Mouse (Mus musculus): ENCODE measurements at regions not wholly inside any gene's neighbourhood (a gene's known extent, or its start where the extent isn't known, plus 50 kb on each side); places are given as distances from the start of the nearest gene placed in this dataset.

- H3K27ac ChIP-seq (ENCODE audit: low read length) = no peak overlapping the region
- no peak overlapping the region for H3K4me3 ChIP-seq (ENCODE audit: low read depth, low read length)
- no peaks in the 10 kb centered on the region for H3K4me1 ChIP-seq (ENCODE audit: control insufficient read depth, insufficient read depth, low read length)
- H3K9ac ChIP-seq (replicated peaks; ENCODE audit: low read depth, low read length) = no peak overlapping the region
- H3K36me3 ChIP-seq (ENCODE audit: control insufficient read depth, insufficient read depth, low read length) = no peaks in the 10 kb centered on the region
- no peaks in the 10 kb centered on the region for H3K9me3 ChIP-seq (ENCODE audit: control insufficient read depth, low read depth, low read length)
- H3K27me3 ChIP-seq (ENCODE audit: control insufficient read depth, insufficient read depth, low read length) = no peaks in the 10 kb centered on the region
- H3K4me2 ChIP-seq (replicated peaks; ENCODE audit: low read depth, low read length) = no peak overlapping the region
- ATAC-seq (ENCODE audit: insufficient number of reproducible peaks, insufficient read depth, low FRiP score, low read depth) = no peak
- 63% methylated on average over 3 of the region's 3 CpGs for WGBS
These were observed 353.1 kb upstream of the Mmadhc start for GRCm38 (mm10) chr2:50649656-50650055.

DNA sequence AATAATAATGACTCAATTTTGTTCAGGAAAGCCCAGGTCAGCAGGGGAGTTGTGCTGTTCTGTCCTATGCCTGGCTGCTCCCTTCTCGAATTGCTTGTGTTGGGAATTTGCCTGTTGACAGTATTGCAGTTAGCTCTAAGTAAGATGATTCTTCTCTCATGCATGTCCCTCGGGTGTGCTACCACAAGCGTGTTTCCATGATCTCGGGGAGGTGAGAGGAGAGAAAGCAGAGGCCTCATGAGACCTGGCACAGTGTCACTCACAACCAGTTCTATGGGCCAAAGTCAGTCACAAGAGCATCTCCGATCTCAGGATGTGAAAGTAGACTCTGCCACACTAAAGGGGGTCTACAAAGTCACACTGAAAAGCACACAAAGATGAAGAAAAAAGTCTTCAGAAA, 346.6 kb upstream of the Mmadhc start:
- Histone ChIP-seq H3K36me3 (ENCODE audit: control insufficient read depth, insufficient read depth, low read length) (no peaks in the 10 kb centered on the region), H3K27ac (ENCODE audit: low read length) (no peak overlapping the region), H3K4me1 (ENCODE audit: control insufficient read depth, insufficient read depth, low read length) (no peaks in the 10 kb centered on the region), H3K4me2 (replicated peaks; ENCODE audit: low read depth, low read length) (no peak overlapping the region), H3K27me3 (ENCODE audit: control insufficient read depth, insufficient read depth, low read length) (no peaks in the 10 kb centered on the region), H3K9me3 (ENCODE audit: control insufficient read depth, low read depth, low read length) (no peaks in the 10 kb centered on the region), H3K9ac (replicated peaks; ENCODE audit: low read depth, low read length) (no peak overlapping the region), H3K4me3 (ENCODE audit: low read depth, low read length) (no peak overlapping the region)
- no peak for ATAC-seq (ENCODE audit: insufficient number of reproducible peaks, insufficient read depth, low FRiP score, low read depth)
- WGBS = 88% methylated on average over 5 of the region's 5 CpGs

DNA sequence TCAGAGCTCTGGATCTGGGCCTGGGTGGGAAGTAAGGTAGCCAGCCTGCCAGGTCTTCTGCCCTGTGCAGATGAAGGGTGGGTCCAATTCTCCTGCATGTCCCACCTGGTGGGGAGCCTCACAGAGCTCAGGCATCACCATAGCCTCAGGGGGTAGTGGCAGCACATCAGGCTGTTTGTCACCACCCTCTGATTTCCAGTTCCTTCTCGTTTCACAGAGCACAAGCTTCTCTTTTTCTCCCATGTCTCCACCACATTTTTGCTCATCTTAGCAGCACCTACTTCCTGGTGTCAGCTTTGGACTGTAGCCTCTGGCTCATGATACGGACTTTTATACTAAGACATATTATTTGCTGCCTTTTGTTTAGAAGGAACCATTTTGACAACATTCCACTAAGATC, 345.6 kb upstream of the Mmadhc start:
- no peak for ATAC-seq (ENCODE audit: insufficient number of reproducible peaks, insufficient read depth, low FRiP score, low read depth)
- Histone ChIP-seq H3K9me3 (ENCODE audit: control insufficient read depth, low read depth, low read length) (no peaks in the 10 kb centered on the region), H3K9ac (replicated peaks; ENCODE audit: low read depth, low read length) (no peak overlapping the region), H3K4me1 (ENCODE audit: control insufficient read depth, insufficient read depth, low read length) (no peaks in the 10 kb centered on the region), H3K27me3 (ENCODE audit: control insufficient read depth, insufficient read depth, low read length) (no peaks in the 10 kb centered on the region), H3K4me3 (ENCODE audit: low read depth, low read length) (no peak overlapping the region), H3K36me3 (ENCODE audit: control insufficient read depth, insufficient read depth, low read length) (no peaks in the 10 kb centered on the region), H3K4me2 (replicated peaks; ENCODE audit: low read depth, low read length) (no peak overlapping the region), H3K27ac (ENCODE audit: low read length) (no peak overlapping the region)
- 68% methylated on average over 2 of the region's 2 CpGs for WGBS

GRCm38 (mm10) chr2:50635896-50636295, 339.3 kb upstream of the Mmadhc start:
- Histone ChIP-seq H3K9me3 (ENCODE audit: control insufficient read depth, low read depth, low read length) (no peaks in the 10 kb centered on the region), H3K4me3 (ENCODE audit: low read depth, low read length) (no peak overlapping the region), H3K4me1 (ENCODE audit: control insufficient read depth, insufficient read depth, low read length) (no peaks in the 10 kb centered on the region), H3K4me2 (replicated peaks; ENCODE audit: low read depth, low read length) (no peak overlapping the region), H3K36me3 (ENCODE audit: control insufficient read depth, insufficient read depth, low read length) (no peaks in the 10 kb centered on the region), H3K27ac (ENCODE audit: low read length) (no peak overlapping the region), H3K9ac (replicated peaks; ENCODE audit: low read depth, low read length) (no peak overlapping the region), H3K27me3 (ENCODE audit: control insufficient read depth, insufficient read depth, low read length) (no peaks in the 10 kb centered on the region)
- no peak for ATAC-seq (ENCODE audit: insufficient number of reproducible peaks, insufficient read depth, low FRiP score, low read depth)
- WGBS = 77% methylated on average over 2 of the region's 2 CpGs

DNA sequence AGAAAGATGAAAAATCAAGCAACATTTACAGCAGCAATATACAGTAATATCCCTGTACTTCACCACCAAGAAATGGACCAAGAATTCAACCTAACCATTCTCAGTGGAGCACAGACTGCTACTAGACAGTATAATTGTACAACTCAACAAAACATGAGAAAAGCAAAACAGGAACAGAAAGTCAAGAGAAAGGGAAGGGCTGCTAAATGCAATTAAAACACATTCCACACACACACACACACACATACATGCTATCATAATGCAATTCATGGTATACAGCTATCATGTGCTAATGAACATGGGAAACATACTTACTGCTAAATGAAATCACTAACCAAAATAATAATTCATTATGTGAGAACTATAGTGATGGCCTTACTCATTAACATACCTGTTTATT, 335.2 kb upstream of the Mmadhc start:
- H3K4me1 ChIP-seq (ENCODE audit: control insufficient read depth, insufficient read depth, low read length) = no peaks in the 10 kb centered on the region
- H3K27ac ChIP-seq (ENCODE audit: low read length) = no peak overlapping the region
- no peaks in the 10 kb centered on the region for H3K27me3 ChIP-seq (ENCODE audit: control insufficient read depth, insufficient read depth, low read length)
- no peaks in the 10 kb centered on the region for H3K9me3 ChIP-seq (ENCODE audit: control insufficient read depth, low read depth, low read length)
- no peaks in the 10 kb centered on the region for H3K36me3 ChIP-seq (ENCODE audit: control insufficient read depth, insufficient read depth, low read length)
- no peak overlapping the region for H3K4me2 ChIP-seq (replicated peaks; ENCODE audit: low read depth, low read length)
- ATAC-seq (ENCODE audit: insufficient number of reproducible peaks, insufficient read depth, low FRiP score, low read depth) = no peak
- H3K4me3 ChIP-seq (ENCODE audit: low read depth, low read length) = no peak overlapping the region
- H3K9ac ChIP-seq (replicated peaks; ENCODE audit: low read depth, low read length) = no peak overlapping the region

DNA sequence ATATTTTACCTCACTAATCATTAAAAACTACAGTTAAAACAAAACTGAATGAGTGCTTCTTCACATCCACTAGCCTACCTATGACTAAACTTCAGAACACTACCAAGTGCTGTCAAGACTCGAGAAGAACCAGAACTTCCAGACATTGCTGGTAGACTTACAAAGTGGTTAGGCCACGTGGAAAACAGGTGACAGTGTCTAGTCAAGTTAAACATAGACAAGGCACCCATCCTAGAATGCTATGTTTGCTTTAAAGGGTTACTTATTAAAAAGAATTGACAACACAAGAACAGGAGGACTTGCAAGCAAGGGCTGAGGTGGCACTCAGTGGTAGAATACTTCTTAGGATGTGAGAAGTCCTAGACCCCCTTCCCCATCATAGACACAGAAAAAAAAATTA, 330.9 kb upstream of the Mmadhc start:
- Histone ChIP-seq H3K4me2 (replicated peaks; ENCODE audit: low read depth, low read length) (no peak overlapping the region), H3K27ac (ENCODE audit: low read length) (no peak overlapping the region), H3K9ac (replicated peaks; ENCODE audit: low read depth, low read length) (no peak overlapping the region), H3K9me3 (ENCODE audit: control insufficient read depth, low read depth, low read length) (no peaks in the 10 kb centered on the region), H3K4me1 (ENCODE audit: control insufficient read depth, insufficient read depth, low read length) (0 out of 2 replicates have a peak, but pooled peaks cover 3% of the 10 kb centered on the region), H3K27me3 (ENCODE audit: control insufficient read depth, insufficient read depth, low read length) (no peaks in the 10 kb centered on the region), H3K36me3 (ENCODE audit: control insufficient read depth, insufficient read depth, low read length) (no peaks in the 10 kb centered on the region), H3K4me3 (ENCODE audit: low read depth, low read length) (no peak overlapping the region)
- ATAC-seq (ENCODE audit: insufficient number of reproducible peaks, insufficient read depth, low FRiP score, low read depth) = no peak
- WGBS = 57% methylated on average over 2 of the region's 2 CpGs

DNA sequence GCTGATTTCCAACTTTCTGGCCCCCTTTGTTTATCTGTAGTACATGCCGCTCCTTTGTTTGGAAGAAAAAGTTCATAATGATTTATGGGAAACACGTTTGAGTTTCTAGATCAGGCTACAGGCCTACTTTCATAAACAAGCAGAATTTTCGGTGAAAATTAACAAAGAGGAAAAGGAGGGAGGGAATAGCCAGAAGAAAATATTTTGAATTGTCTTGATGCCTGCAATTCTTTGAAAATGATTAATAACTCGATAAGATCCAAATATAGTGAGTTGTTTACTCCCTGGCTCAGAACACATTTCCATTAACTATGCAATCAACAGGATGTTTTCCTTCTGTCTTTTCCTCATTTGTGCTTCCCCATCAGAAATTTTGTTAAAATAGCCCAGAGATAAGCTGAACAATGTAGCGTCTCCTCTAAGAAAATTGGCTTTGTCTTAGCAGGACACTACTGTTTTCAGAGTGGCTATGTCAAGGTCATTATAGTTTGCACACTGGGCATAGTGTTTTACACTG, 328.7 kb upstream of the Mmadhc start:
- Histone ChIP-seq H3K4me2 (replicated peaks; ENCODE audit: low read depth, low read length) (no peak overlapping the region), H3K27me3 (ENCODE audit: control insufficient read depth, insufficient read depth, low read length) (no peaks in the 10 kb centered on the region), H3K4me1 (ENCODE audit: control insufficient read depth, insufficient read depth, low read length) (0 out of 2 replicates have a peak, but pooled peaks cover 3% of the 10 kb centered on the region), H3K9me3 (ENCODE audit: control insufficient read depth, low read depth, low read length) (no peaks in the 10 kb centered on the region), H3K36me3 (ENCODE audit: control insufficient read depth, insufficient read depth, low read length) (no peaks in the 10 kb centered on the region), H3K4me3 (ENCODE audit: low read depth, low read length) (no peak overlapping the region), H3K9ac (replicated peaks; ENCODE audit: low read depth, low read length) (no peak overlapping the region), H3K27ac (ENCODE audit: low read length) (no peak overlapping the region)
- ATAC-seq (ENCODE audit: insufficient number of reproducible peaks, insufficient read depth, low FRiP score, low read depth) = no peak
- WGBS = 39% methylated on average over 5 of the region's 5 CpGs

- H3K27me3 ChIP-seq (ENCODE audit: control insufficient read depth, insufficient read depth, low read length) = no peaks in the 10 kb centered on the region
- H3K27ac ChIP-seq (ENCODE audit: low read length) = 0 out of 2 replicates have a peak overlapping the region, but pooled peaks have one; percentile 17
- H3K4me3 ChIP-seq (ENCODE audit: low read depth, low read length) = no peak overlapping the region
- no peaks in the 10 kb centered on the region for H3K36me3 ChIP-seq (ENCODE audit: control insufficient read depth, insufficient read depth, low read length)
- no peak overlapping the region for H3K4me2 ChIP-seq (replicated peaks; ENCODE audit: low read depth, low read length)
- ATAC-seq (ENCODE audit: insufficient number of reproducible peaks, insufficient read depth, low FRiP score, low read depth) = no peak
- no peaks in the 10 kb centered on the region for H3K9me3 ChIP-seq (ENCODE audit: control insufficient read depth, low read depth, low read length)
- no peak overlapping the region for H3K9ac ChIP-seq (replicated peaks; ENCODE audit: low read depth, low read length)
- WGBS = 55% methylated on average over 1 of the region's 1 CpGs
- no peaks in the 10 kb centered on the region for H3K4me1 ChIP-seq (ENCODE audit: control insufficient read depth, insufficient read depth, low read length)
These were observed 312.5 kb upstream of the Mmadhc start for GRCm38 (mm10) chr2:50609086-50609485.

- no peak overlapping the region for H3K9ac ChIP-seq (replicated peaks; ENCODE audit: low read depth, low read length)
- H3K4me2 ChIP-seq (replicated peaks; ENCODE audit: low read depth, low read length) = no peak overlapping the region
- no peaks in the 10 kb centered on the region for H3K4me1 ChIP-seq (ENCODE audit: control insufficient read depth, insufficient read depth, low read length)
- 62% methylated on average over 6 of the region's 6 CpGs for WGBS
- H3K27ac ChIP-seq (ENCODE audit: low read length) = no peak overlapping the region
- no peaks in the 10 kb centered on the region for H3K9me3 ChIP-seq (ENCODE audit: control insufficient read depth, low read depth, low read length)
- no peaks in the 10 kb centered on the region for H3K27me3 ChIP-seq (ENCODE audit: control insufficient read depth, insufficient read depth, low read length)
- no peak for ATAC-seq (ENCODE audit: insufficient number of reproducible peaks, insufficient read depth, low FRiP score, low read depth)
- H3K36me3 ChIP-seq (ENCODE audit: control insufficient read depth, insufficient read depth, low read length) = no peaks in the 10 kb centered on the region
- no peak overlapping the region for H3K4me3 ChIP-seq (ENCODE audit: low read depth, low read length)
These were observed 292.6 kb upstream of the Mmadhc start for GRCm38 (mm10) chr2:50589195-50589594.
